Mouse (Mus musculus) E14TG2a.4 (cell line): ENCODE measurements at regions not wholly inside any gene's neighbourhood (a gene's known extent, or its start where the extent isn't known, plus 50 kb on each side); places are given as distances from the start of the nearest gene placed in this dataset.

Experiments
- CTCF ChIP-seq: conservative IDR thresholded peaks from 2 replicates; pipeline ENCODE4 v1.5.1; 2014; ENCODE audit warnings: low read length
- NANOG ChIP-seq: IDR thresholded peaks from 2 replicates; pipeline ENCODE4 v1.6.1; 2014; ENCODE audit warnings: borderline replicate concordance, low read length, mixed read lengths
- POU5F1 ChIP-seq: IDR thresholded peaks from 2 replicates; pipeline ENCODE4 v1.6.1; 2014; ENCODE audit warnings: low read length, borderline replicate concordance

DNA sequence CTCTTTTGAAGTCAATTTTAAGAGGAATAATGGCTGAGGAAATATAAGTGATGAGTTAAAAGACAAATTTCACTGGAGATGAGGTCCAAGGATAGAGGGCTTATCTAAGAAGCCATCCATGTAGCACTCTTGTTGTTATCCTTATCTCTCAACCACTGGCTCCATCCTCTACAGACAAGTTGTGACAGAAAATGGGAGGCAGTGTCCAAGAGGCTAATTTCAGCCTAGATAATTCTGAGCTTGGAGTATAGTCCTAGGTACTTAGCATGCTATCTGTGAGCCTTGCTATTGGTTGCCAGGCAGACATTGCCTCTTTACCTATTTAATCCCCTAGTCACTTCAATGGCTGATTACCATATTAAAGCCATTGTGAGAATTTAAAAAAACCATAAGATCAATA, 65.2 kb upstream of the AU015836 start:
- TF ChIP-seq CTCF (no peak), POU5F1 (no peak), NANOG (no peak)
